Mouse (Mus musculus) embryo, embryonic 10.5 days (tissue): ENCODE measurements around the gene Jmjd6.

ENCODE experiments used
- DNase-seq: peaks from one replicate; pipeline ENCODE4 v3.0.0-alpha.2; 2015; ENCODE audit warnings: low spot score

The Jmjd6 gene

DNA sequence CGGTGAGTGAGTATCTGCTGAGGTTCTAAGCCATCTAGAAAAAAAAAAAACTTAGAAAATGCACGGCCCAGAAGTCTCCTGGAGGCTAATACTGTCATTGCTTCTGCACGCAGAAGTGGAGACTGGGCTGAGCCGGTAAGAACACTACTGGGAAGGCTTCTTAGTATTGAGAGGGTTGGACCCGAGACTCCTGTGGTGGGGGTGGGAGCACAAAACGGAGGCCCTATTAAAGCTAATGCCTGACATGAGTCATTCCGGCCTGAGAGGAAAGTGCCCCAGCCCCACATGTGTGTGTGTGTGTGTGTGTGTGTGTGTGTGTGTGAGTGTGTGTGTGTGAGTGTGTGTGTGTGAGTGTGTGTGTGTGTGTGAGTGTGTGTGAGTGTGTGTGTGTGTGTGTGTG, 36.1 kb downstream of the Jmjd6 start:
- no peak for DNase-seq

DNA sequence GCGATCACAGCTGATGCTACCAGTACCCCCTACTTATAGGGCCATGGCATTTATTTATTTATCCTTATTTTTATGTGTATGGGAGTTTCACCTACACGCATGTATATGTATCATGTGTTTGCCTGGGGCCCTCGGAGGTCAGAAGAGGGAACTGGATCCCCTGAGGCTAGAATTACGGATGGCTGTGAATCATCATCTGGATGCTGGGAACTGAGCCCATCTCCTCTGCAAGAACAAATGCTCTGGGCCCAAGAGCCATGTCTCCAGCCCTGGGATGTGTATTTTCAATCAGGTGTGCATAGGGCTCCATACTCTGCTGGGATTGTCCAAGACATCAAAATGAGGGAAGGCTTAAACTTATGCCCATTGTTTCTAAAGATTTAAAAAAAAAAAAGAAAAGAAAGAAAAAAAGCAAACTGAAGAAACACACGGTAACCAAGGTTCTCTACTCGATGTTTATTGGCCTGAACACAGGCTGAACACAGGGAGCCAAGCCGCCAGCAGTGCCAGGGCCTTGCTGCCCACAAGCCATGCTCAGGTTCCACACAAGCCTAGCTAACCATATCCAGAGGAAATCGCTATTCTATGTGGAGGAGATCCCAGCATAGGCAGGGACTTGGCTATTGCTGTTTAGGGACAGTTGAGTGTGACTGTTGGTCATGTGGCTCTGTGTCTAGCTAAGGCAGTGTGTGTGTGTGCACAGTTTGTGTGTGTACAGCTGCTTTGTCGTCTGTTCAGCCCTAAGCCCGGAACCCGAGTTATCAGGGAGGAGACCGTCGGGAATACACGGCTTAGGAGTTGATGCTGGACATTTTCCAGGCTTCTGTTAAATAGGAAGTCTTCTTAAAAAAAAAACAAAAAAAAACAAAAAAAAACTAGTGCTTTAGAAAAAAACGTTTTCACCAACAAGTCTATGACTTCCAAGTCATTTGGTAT, 36.8 kb downstream of the Jmjd6 start:
- no peak for DNase-seq

- DNase-seq: no peak
These were observed 40.5 kb downstream of the Jmjd6 start for GRCm38 (mm10) chr11:116802709-116803108.

DNA sequence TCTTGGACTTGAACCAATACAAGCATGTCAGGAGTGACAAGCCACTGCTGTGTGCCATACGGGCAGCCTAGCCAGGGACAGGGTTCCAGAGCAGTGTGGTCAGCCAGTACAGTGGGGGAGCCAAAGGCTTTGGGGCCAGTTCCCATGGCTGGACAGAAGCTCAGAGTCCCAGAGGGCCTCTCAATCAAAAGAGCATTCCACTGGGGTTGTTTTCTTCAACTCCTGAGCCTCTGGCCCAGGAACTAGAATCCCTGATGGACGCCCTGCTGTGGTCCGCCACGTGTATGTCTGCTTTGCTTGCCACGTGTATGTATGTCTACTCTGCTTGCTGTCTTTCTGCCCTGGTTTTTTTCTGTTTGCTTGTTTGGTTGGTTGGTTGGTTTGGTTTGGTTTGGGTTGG, 42.1 kb downstream of the Jmjd6 start:
- no peak for DNase-seq

DNA sequence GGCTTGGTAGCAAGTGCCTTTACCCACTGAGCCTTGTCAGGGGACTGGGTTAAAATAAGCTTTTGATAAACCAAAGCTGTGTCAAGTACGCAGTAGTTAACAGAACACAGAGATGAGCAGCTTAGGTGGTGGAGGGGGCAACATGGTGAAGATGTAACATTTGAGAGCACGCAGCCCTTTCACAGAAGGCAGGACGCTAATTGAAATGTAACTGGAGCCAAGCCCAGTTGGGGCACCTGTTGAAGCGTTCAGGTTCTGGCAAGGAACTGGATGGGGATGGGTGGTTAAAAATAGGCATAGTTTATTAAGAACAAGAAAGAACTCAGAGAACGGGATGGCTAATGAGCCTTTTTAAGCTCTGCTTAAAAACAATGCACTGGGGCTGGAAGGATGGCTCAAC, 43.9 kb downstream of the Jmjd6 start:
- no peak for DNase-seq
